Mouse (Mus musculus) spleen, postnatal 4 days (tissue): ENCODE measurements around the gene Rbm8a2.
"Not testable (repeated sequence)": the region's sequence is repeated elsewhere in the genome, so short reads cannot be mapped to it uniquely, and the experiment has no call there.

ENCODE experiments used
- DNase-seq, 2 experiments: peaks; one replicate each; pipeline ENCODE4 v3.0.0; 2022; ENCODE audit warnings: low spot score in 2 of 2

Gene Rbm8a2

DNA sequence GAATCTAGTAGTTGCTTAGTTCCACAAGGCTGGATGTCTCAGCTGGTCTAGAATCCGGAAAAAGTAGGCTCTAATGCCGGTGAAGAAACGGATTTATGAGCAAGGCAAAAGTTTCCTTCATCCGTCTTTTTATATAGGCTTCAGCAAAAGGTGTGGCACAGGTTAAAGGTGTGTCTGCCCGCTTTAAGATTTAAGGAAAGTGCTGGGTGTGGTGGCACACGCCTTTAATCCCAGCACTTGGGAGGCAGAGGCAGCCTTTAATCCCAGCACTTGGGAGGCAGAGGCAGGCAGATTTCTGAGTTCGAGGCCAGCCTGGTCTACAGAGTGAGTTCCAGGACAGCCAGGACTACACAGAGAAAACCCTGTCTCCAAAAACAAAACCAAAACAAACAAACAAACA lies at the start of gene Rbm8a2:
TSS of gene Rbm8a2 (minus strand) at position 101 of the 400 bp plus-strand sequence.
- not testable (repeated sequence) for DNase-seq

DNA sequence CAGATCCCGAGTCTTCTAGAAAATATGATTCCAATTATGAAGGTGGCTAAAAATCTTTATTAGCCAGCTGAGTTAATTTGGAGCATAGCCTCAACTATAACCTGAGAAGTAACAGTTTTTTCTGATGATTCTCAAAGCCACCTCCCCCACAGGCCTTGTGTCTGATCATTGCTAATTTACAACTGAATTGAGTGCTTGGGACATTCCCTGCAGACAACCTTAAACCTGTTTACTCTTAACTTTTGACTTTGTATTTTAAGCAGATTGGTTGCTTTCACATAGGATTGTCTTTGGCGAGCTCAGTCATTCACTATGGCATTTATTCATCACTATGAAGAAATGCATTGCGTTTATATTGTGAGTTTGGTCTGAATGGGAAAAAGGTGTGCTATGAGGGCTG lies 49.5 kb upstream of the Rbm8a2 start:
- DNase-seq: no peak

DNA sequence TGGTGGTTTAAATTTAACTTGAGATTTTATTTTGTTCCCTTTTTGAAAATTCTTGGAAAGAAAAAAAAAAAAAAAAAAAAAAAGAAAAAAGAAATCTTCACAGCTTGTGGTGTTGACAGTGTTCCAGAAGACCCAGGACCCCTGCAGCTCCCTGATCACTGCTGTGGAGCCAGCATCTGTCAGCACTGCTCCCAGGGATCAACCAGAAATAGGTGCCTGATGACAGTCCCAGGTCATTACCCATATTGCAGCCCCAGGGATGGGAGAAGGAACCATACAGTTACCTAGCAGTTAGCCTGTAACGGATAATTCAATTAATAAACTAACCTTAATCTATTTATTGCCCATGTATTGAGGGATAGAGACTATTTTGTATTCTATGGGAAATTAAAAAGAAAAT lies 45.6 kb upstream of the Rbm8a2 start:
- no peak for DNase-seq

DNA sequence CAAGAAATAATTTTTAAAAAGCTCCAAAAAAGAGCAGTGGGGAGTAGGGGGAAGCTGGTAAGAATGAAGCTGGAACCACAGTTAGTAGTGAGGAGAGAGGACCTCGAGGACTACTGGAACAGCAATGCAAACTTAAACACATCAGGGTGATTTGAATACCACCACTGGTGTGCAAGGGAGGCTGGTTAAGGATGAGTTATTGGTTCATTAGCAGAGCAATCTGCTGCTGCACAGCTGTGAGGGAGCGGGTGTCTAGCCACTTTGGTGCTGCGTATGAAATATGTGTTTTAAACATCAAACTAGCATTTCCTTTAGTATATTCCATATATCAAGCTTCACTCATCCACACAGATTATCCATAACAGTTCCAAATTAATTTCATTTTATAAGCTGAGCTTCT lies 39.6 kb upstream of the Rbm8a2 start:
- DNase-seq: no peak

DNA sequence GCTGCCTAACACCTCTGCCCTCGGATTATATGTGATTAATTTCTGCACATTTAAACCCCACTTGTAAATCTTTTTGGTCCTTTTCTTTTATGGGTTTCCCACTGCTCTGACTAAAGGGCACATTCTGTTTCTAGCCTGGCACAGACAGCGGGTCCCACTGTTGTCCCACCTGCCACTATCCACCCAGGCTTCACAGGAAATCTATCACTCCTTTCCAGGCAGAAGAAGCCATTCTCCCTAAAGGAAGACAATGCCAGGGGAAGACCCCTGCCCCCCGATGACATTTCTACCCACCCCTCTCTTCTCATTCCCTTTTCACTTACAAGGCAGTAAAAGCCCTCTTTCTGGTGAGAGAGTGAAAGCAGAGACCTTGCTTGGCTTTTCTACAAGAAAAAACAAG lies 37.2 kb upstream of the Rbm8a2 start:
- no peak for DNase-seq

DNA sequence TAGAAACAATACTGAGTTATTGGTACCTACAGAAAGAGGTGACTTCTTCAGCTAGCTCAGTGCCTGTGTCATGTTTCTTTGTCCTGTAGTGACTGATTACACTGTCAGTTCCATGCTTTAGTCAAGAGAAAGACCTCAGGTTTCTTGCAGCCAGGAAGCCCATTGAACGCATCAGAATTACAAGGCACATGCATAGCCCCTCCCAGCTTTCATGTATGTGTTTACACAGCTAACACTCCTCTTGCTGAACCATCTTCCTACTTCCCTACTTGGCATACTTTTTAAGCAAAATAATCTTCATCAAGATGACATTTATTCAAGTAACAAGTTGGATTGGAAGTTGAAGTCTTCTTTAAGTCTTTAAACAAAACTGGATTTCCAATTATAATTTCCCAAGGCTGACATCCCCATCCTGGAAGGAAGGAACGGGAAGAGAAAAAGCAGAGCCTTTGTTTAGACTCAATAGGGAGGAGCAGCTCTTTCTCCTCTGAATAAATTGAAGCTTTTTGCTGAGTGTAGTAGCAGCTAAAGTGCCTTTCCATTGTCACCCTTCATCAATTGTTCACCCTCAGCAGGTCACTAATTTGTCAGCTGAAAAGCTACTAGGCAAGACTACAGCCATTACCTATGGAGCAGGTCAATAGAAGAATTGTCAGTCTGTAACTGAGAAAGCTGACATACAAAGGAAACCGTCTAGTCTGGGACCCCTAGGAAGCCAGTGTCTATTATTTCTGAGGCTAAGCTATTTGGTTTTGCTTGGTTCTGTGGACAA lies 34.8 kb upstream of the Rbm8a2 start:
- no peak for DNase-seq

DNA sequence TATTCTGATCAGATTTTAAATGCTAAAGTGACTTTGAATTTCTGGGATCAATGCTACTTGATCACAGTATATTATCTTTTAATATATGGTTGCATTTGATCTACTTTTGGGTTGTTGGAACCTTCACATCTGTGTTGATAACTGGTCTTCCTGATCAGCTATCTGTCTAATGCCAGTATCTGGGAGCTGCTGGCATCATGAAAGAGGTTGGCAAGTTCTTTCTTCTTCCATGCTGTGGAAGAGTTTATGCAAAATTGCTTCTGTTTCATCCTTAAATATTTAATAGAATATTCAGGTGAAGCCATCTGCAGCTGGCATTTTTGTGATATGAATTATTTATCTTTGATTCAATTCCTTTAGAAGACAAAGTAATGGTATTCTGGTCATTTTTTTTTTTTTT lies 32.6 kb upstream of the Rbm8a2 start:
- DNase-seq: no peak

DNA sequence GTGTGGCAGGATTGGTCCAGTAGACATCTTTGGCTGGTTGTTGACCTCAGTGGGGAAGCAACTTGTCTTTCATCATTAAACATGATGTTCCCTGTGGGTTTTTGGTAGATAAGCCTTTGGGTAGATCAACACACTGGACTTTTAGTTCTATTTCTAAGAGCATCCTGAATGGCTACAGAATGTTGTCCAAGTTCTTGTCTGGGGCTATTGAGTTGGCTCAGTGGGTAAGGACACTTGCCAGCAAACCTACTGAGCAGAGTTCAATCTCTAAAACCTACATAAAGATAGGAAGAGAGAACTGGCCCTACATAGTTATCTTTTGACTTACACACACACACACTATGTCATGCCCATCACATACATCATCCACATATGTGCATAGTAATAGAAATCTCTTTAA lies 32.2 kb upstream of the Rbm8a2 start:
- DNase-seq: no peak

DNA sequence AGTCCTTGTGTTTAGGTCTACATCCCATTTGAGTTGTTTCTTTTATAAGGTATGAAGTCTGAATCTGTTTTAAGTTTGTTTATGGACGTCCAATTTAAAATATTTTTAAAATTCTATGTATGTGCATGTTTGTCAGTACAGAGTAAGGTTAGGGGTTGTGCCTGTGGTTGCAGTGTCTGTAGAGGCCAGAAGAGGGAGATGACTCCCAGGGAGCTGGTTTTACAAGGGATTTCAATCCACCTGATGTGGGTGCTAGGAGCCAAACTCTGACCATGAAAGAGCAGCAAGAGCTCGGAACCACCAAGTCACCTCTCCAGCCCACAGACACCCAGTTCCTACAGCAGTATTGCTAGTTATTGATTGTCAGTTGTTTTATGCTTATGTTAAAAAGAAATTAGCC lies 29.5 kb upstream of the Rbm8a2 start:
- DNase-seq: no peak

DNA sequence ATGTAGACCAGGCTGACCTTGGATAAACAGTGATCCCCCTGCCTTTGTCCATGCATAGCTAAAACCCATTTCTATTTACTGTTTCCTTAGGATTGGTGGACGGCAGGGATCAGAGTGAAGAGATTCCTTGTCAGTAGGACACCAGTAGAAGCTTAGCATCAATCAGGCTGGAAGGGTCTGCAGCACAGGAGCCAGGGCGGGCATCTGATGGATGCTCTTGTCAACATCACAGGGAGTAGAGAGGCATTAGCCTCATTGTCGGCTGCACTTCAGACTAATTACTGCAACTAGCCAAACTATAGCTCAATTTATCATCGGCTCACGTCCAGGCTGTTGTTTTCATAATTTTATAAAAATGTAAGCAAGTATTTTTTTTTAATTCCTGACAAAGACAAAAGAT lies 21.7 kb upstream of the Rbm8a2 start:
- DNase-seq: no peak

DNA sequence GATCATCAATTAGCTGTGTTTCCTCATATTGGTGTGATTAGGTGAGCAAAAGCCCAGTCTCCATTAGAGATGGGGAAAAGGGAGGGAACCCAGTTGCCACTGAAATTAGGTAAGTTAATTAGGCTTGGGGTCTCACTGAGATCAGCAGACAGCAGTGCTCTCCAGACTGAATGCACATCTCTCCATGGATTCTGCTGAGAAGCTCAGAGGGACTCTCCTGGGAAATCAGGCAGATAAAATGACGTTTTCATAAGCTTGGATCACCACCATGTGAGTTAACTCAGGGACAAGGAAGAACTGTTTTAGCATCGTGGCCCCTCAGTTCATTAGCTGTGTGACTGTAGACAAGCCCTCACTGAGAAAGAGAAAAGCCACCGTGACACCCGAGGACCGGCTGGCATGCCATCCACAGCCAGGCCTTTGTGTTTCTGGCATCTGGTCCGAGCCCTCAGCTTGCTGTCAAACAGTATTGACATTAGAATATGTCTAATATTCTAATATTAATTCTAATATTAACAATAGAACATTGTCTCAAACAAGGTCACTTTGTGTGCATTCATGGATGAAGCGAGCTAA lies 18.2 kb upstream of the Rbm8a2 start:
- DNase-seq: no peak

DNA sequence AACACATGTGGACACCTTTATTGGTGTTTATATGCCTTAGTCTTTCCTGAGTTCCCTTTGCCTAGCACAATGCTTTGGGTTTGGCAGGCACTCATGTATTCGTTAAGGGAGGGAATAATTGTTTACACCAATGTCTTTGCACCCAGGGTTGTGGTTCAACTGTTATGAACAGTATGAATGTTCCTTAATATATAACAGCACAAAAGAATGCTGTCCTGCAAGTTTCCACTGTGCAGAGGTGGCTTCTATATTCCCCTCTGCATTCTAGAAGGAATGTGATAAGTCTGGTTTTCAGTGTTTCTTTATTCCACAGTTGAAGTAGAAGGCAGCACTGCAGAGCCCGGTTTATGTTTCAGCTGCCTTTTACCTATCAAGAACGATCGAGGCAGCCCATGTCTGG lies 10.0 kb upstream of the Rbm8a2 start:
- no peak for DNase-seq

DNA sequence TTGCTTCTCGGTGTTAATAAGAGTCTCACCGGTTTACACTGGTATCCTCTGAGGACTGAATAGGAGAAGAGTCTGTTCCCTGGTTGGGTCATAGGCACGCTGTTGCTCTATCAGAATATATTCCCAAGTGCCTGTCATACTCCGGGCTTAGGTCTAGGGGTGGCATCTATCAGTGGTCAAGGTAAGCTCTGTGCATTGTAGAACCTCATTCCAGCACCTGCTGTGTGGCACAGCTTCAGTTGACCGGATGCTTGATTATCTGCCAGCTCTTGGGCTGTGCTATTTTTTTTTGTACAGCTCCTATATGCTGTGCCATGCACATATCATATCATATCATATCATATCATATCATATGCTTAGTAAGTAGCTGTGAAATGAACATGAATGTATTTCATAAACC lies 9.5 kb upstream of the Rbm8a2 start:
- DNase-seq: no peak

DNA sequence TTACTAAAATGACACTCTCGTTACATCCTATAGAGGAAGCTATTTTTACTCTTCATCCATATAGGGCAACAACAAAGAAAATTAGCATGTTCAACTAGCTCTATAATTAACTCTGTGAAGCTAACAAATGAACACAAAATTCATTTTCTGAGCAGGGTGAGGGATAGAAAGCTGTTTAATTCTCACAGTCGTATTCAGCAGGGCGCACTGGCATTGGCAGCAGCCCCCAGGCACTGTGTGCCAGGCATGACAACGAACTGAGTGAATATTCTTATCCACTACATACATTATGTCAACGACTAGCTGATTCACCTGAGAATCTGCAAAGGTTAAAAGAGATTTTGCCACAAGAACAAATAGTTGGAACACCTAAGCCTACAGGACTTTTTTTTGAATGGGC lies 8.2 kb downstream of the Rbm8a2 start:
- no peak for DNase-seq

DNA sequence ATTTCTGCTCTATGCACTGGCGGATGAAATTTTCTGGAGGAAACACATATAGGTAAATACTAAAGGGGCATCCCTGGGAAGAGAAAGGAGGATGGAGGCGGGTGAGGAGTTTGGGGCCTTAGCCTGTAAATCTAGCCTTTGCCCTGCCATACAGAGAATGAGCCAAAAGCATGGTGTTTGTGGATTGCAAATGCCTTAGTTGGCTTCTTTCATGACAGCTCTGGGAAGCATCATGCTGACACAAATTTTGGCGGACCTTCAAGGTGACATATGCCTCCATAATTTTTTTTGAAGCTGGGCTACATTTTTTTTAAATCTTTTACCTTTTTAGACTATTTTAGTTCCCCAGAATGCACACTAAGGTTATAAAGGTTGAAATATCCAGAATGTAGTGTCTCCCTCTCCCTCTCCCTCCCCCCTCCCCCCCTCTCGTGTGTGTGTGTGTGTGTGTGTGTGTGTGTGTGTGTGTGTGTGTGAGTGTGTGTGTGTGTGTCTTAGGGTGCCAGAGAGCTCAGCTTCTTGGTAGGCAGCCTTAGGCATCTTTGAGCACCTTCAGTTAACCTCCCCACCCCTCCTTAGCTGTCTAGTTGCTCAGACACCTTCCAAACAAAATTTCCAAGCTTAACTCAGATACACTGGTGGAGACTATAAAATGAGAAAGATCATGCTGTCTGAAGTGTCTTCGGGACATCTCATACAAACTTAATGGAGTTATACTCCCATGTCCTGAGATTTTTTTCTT lies 11.7 kb downstream of the Rbm8a2 start:
- no peak for DNase-seq

DNA sequence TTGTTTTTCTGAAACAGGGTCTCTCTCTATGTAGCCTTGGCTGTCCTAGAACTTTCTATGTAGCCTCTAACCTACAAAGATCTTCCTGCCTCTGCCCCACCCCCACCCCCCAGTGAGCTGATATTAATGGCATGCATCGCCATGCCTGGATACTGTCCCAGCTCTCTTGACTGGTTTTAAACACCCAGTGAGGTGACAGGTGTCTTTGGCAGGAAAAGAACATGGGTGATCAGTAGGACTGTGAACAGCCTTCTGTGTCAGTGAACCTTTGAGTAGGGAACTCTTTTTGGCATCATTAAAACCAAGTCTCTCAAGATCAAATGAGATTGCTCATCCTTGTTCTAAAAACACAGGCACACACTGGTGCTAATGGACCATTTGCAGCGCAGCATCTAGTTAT lies 17.1 kb downstream of the Rbm8a2 start:
- no peak for DNase-seq

DNA sequence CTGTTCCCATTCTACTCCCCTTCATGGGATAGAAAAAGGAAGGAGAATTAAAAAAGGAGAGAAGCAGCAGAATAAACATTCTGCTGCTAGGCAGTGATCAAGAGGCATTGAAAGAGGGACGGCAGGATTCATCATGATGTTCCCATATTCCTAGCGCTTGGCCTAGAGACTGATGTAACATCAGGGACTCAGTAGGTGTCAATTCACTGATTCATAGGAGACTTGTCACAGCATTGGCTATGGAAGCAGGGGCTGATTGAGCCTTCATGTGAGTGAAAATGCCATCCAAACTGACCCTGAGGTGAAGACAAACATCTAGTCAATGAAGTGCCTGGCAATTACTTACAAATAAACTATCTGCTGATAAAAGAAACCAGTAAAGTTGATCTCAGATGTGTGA lies 28.1 kb downstream of the Rbm8a2 start:
- DNase-seq: no peak

DNA sequence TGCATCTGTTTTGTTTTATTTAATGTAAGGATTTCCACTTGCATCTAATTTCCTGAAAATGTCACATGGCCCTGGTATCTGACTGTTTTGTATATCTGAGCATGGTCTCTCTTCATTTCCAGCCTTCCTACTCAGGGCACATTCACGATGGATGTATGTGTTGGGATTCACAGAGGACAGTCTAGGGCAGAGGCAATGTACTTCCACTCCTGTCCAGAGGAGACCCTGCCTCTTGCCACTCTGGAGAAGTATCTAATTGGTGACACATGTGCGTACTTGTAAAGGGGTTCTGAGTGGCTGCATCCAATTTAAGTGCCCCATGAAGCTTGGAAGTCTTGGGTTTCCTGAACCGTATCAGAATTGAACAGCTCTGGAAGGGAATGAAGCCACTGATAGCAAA lies 28.5 kb downstream of the Rbm8a2 start:
- DNase-seq: no peak

DNA sequence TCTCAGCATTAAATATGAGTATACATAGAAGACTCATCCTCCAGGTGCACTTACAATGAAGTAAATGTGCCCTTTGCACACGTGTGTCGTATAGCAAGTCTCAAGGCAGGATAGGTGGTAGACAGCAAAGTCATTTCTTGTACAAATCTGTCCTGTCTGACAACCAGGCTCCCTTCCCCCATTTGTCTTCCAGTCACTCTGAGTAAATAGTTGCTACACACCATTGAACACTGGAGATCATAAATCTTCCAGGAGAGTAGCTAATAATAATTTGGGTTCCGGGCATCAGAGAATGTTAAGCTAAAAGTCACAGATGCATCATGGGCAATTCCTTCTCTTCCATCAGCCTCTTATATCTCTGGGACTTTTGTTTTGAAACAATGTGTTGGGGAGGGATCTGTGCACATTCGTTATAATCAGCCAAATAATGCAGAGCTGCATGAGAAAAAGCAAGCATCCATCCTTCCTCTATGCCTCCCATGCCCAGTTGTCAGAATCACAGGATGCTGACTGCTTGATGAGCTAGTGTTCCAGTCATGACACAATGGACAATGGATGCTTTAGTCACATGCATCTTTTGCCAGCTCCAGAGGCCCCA lies 32.1 kb downstream of the Rbm8a2 start:
- DNase-seq: no peak

DNA sequence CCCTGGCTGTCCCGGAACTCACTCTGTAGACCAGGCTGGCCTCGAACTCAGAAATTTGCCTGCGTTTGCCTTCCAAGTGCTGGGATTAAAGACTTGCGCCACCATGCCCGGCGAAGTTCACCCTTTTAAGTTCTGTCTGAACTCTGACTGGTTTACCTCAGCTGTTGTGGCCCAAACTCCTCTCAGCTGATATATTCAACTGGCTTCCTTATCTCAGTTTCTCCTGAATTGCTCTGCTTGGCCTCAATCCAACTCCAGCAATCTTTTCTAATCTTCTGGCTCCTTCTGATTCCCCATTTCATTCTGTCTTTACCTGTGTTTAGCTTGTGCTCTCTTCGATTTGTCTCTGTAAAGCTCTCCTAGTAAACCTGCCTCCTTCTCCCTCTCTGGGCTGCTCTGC lies 35.7 kb downstream of the Rbm8a2 start:
- no peak for DNase-seq

DNA sequence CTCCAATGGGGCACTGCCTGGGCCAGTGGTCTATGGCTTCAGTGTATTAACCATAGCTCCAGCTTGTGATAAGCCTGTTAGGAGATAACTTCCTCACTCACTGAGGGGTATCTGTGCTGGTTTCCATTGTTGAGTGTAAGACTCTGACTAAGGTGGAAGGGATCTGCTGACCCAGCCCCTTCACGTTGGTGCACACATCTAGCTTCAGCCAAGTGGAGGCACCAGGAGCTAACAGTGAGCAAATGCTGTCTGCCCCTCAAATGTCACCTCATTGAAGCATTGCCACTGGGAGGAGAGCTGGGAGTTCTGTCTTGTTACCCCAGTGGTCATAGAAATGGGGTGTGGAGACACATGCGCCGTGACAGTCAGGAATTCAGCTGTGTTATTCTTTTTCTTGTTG lies 40.2 kb downstream of the Rbm8a2 start:
- DNase-seq: no peak

DNA sequence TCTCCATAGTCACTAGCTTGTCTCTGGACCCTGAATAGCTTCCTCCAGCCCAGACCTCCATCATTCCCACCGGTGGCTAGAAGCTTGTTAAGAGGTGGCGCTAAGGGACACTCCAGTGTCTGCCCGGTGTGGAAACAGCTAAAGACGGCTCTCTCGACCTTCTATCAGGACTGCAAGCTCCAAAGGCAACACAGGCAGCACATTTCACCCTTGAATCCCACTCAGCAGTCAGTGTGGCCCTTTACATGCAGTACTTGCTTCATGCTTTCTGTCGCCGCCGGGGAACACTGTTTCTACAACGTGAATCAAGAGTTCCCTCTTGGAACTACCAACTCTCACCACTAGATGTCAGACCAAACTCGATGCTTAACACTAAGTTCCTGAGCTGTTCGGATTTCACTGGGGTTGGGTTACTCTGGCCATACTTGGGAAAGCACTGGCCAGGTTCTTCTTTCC lies 42.6 kb downstream of the Rbm8a2 start:
- peak; percentile 21 to 63 for DNase-seq

DNA sequence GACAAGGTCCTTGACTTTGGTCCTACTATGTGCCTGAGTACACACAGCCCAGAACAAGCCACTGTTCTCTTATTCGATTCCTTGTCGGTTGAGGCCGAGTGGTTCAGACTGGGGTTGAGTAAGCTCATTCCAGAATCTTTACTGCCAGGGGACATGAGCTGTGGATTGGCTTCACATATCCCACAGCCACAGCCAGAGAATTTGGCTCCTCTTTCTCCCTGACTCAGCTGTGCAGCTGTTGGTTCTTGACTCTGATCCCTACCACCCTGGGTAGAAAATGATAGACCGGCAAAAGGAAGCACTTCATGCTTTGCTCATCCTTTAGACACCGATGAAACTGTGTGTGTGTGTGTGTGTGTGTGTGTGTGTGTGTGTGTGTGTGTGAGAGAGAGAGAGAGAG lies 47.5 kb downstream of the Rbm8a2 start:
- DNase-seq: no peak
